In genomic region chr9:72519246-72519645, GRCm38 (mm10) we compare ENCODE assay signal across 26 mouse cellular contexts. TPM values are rescaled to one million over a fixed set of nuclear protein-coding genes. Genes with fewer than 3 reads are reported as not detected.
DNase-seq lines count a peak whose midpoint lies in the region.
"Had no signal": no experiment of that assay in that cellular context is flagged by ENCODE, and none has a peak within 500 bp of the region (broad histone marks: within the 10 kb centered on the region; RNA-seq: fewer than 3 reads in every experiment).

No protein-coding gene starts in this region.

- no peaks in the 10 kb centered on the region for H3K27me3 ChIP-seq in heart, embryonic 10.5 days (ENCODE audit: insufficient read depth, poor library complexity, severe bottlenecking)
- H3K27me3 ChIP-seq: CH12.LX; embryonic facial prominence, embryonic 15.5 days; forebrain, embryonic 12.5 days; hindbrain, embryonic 13.5 days; megakaryocyte, embryonic 14.5 days; midbrain, embryonic 12.5 days; neural tube, embryonic 12.5 days had no signal

- H3K9me3 ChIP-seq in heart, embryonic 10.5 days: no peaks in the 10 kb centered on the region
- H3K9me3 ChIP-seq: embryonic facial prominence, embryonic 10.5 days; embryonic facial prominence, embryonic 15.5 days; forebrain, embryonic 12.5 days; heart, embryonic 13.5 days; hindbrain, embryonic 13.5 days; liver, embryonic 12.5 days; megakaryocyte, embryonic 14.5 days; midbrain, embryonic 12.5 days; neural tube, embryonic 12.5 days had no signal

- H3K27ac ChIP-seq in heart, embryonic 10.5 days: no peak overlapping the region
- H3K27ac ChIP-seq: embryonic facial prominence, embryonic 10.5 days; embryonic facial prominence, embryonic 15.5 days; forebrain, embryonic 12.5 days; heart, embryonic 13.5 days; hindbrain, embryonic 13.5 days; left cerebral cortex, adult 2 months; liver, embryonic 12.5 days; midbrain, embryonic 12.5 days; neural tube, embryonic 12.5 days had no signal

- peak; percentile 32 for DNase-seq in gastrocnemius, adult 18-20 months (ENCODE audit: low spot score)
- no peak for DNase-seq in gastrocnemius, postnatal 4 days (ENCODE audit: low spot score in 2 of 2)
- DNase-seq in heart, postnatal 4 days: peak; percentile 11
- DNase-seq in heart, embryonic 10.5 days (ENCODE audit: low spot score): no peak
- peak; percentile 29 for DNase-seq in brain, adult 2 months (ENCODE audit: low read depth, low spot score)
- DNase-seq in gastrocnemius, postnatal 14 days: peak; percentile 30
- DNase-seq in lung, postnatal 4 days: no peak
- DNase-seq: adrenal gland, adult 8-10 months; forebrain, postnatal 0 days; kidney, postnatal 14 days; liver, postnatal 0 days; lung, postnatal 36 days; right cerebral cortex, postnatal 4 days; thymus, postnatal 4 days had no signal

- no peaks in the 10 kb centered on the region for H3K36me3 ChIP-seq in heart, embryonic 10.5 days
- H3K36me3 ChIP-seq: embryonic facial prominence, embryonic 10.5 days; embryonic facial prominence, embryonic 15.5 days; forebrain, embryonic 12.5 days; heart, embryonic 13.5 days; hindbrain, embryonic 13.5 days; liver, embryonic 12.5 days; midbrain, embryonic 12.5 days; neural tube, embryonic 12.5 days had no signal

- H3K4me1 ChIP-seq in heart, embryonic 10.5 days: no peaks in the 10 kb centered on the region
- H3K4me1 ChIP-seq: embryonic facial prominence, embryonic 15.5 days; heart, embryonic 13.5 days; hindbrain, embryonic 13.5 days; liver, embryonic 12.5 days; midbrain, embryonic 12.5 days; neural tube, embryonic 12.5 days had no signal

- intact Hi-C loops in gastrocnemius, postnatal 14 days (cut with DNase I; ENCODE audit: low total_unique reads): no loop called here

- no peak overlapping the region for H3K4me3 ChIP-seq in heart, embryonic 10.5 days
- H3K4me3 ChIP-seq: embryonic facial prominence, embryonic 10.5 days; embryonic facial prominence, embryonic 15.5 days; forebrain, embryonic 12.5 days; heart, embryonic 13.5 days; hindbrain, embryonic 13.5 days; left cerebral cortex, adult 2 months; liver, embryonic 12.5 days; megakaryocyte, embryonic 14.5 days; midbrain, embryonic 12.5 days; myocyte; neural tube, embryonic 12.5 days had no signal

RNA-seq across cellular contexts. Expression of gene Rfx7, which starts 12.8 kb away (rescaled TPM):
- 10 to 100 TPM; 17.8 to 20.8 TPM for total RNA-seq in gastrocnemius, adult 18-20 months (2021)
- 10 to 100 TPM; 38.9 to 39.0 TPM for total RNA-seq in gastrocnemius, postnatal 4 days (2021)
- 10 to 100 TPM; 18.1 to 18.9 TPM for total RNA-seq in heart, postnatal 4 days (2021)
- 9.0 and 12.3 TPM in 2 replicates for polyA plus RNA-seq in heart, embryonic 10.5 days (2016; fragmentation: Nextera tagmentation; extraction: Ambion mirVana)
- 10 to 100 TPM; 22.1 to 23.7 TPM for total RNA-seq in gastrocnemius, postnatal 14 days (2021)

RNA-seq across cellular contexts. Expression of gene Tex9, which starts 27.2 kb away (rescaled TPM):
- total RNA-seq in gastrocnemius, adult 18-20 months (2021): 1 to 10 TPM; 1.2 to 1.5 TPM
- total RNA-seq in gastrocnemius, postnatal 4 days (2021): 1 to 10 TPM; 4.0 to 5.3 TPM
- 1 to 10 TPM; 4.3 to 6.2 TPM for total RNA-seq in heart, postnatal 4 days (2021)
- polyA plus RNA-seq in heart, embryonic 10.5 days (2016; fragmentation: Nextera tagmentation; extraction: Ambion mirVana): 16.6 and 27.0 TPM in 2 replicates
- 1 to 10 TPM; 3.0 to 3.1 TPM for total RNA-seq in gastrocnemius, postnatal 14 days (2021)

Comparison
In these comparisons a context has a peak if more than half of its experiments do, and no peak if none do; other contexts are left out.
1. DNase-seq: peak in gastrocnemius, adult 18-20 months (single experiment), heart, postnatal 4 days (single experiment), brain, adult 2 months (single experiment) and gastrocnemius, postnatal 14 days (single experiment); none in gastrocnemius, postnatal 4 days (0 of 2), heart, embryonic 10.5 days (single experiment) and lung, postnatal 4 days (0 of 2).